Mouse (Mus musculus) embryonic fibroblast, embryonic 13.5 days (primary cell): ENCODE measurements around the gene C4b.

Source experiments
- CTCF ChIP-seq: IDR thresholded peaks from 2 replicates; pipeline ENCODE4 v1.5.1; 2011; ENCODE audit warnings: mild to moderate bottlenecking, control low read depth, low read length, moderate library complexity, borderline replicate concordance; ENCODE audit not compliant: insufficient read depth
- POLR2A ChIP-seq: IDR thresholded peaks from 2 replicates; pipeline ENCODE4 v1.6.1; 2011; ENCODE audit warnings: low read depth, mild to moderate bottlenecking, control low read depth, low read length, moderate library complexity

DNA sequence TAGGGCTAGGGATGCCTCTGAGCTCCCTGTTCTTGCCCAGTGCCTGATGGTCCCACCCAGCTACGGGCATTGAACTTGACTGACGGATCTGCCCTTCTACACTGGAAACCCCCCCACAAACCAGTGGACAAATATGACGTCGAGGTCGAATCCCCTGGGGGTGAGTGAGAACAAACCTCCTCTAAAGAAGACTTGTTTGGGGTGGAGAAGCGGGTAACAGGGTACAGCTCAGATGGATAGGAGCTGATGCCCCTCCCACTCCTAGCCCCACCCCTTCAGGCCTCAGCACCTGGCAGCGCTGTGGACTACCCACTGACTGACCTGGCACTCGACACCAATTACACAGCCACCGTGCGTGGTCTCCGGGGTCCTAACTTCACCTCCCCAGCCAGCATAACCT lies 26.3 kb downstream of the C4b start:
- TF ChIP-seq POLR2A: no peak
- TF ChIP-seq CTCF: no peak
